Mouse (Mus musculus) kidney, adult 9 months (tissue): ENCODE measurements at regions not wholly inside any gene's neighbourhood (a gene's known extent, or its start where the extent isn't known, plus 50 kb on each side); places are given as distances from the start of the nearest gene placed in this dataset.
"Not testable (repeated sequence)": the region's sequence is repeated elsewhere in the genome, so short reads cannot be mapped to it uniquely, and the experiment has no call there.

ENCODE experiments used
- DNase-seq: peaks from one replicate; pipeline ENCODE4 v3.0.0; 2022

DNA sequence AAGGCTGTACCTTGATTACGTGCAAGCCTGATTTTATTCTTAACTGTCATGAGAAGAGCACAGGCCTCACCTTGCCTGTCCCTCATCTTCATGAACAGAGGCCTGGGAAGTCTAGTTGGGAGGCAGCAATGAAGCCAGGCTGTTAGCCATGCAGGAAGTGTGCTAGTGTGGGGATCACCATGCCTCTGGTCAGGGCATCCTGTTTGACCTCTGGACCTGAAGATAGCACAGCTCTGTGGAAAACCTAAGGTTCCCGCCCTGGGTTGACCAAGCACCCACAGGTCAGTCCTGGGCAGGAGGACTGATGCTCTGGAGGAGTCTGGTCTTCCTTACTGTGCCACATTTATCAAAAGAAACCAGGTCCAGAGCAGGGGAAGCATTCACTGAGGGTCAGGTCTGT is 157.6 kb downstream of the Gm906 start:
- DNase-seq = no peak

- no peak for DNase-seq
Observed at GRCm38 (mm10) chr13:50064841-50065240, 185.3 kb downstream of the Gm906 start.

DNA sequence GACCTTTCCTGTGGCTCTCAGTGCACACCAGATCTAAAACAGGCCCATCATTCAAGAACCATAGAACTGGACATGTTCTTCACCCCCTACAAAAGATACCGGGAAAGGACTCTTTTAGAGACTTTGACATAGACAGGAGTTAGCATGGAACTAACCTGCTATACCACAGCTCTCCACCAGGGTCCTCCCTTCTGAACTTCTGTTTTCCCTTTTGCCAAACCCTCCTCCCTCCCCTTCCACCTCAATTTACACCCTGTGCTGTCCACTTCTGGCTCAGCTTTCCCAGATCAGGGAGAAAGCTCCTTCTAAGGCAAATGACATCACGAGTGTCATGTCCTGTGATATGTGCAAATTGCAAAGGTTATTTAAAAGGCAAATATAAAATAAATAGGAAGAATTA is 185.7 kb downstream of the Gm906 start:
- DNase-seq = not testable (repeated sequence)

DNA sequence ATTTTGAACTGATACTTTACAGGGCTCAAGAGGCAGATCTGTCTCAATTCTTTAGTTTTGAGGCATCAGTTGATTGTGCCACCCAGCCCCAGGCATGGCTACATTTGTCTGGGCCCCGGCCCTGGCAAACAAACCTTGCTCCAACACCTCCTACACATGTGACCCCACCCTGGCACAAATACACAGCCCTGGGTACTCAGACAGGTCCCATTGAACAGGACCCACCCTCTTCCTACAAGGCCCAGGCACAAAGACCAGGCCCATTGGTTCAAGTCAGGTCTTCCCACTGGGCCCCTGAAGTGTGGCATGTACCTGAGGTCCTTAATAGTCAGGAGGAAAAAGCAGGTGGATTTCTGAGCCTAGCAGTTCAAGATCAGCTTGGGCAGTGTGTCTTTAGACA is 190.4 kb downstream of the Gm906 start:
- not testable (repeated sequence) for DNase-seq

GRCm38 (mm10) chr13:50059054-50059453 is 191.1 kb downstream of the Gm906 start:
- DNase-seq = not testable (repeated sequence)

DNA sequence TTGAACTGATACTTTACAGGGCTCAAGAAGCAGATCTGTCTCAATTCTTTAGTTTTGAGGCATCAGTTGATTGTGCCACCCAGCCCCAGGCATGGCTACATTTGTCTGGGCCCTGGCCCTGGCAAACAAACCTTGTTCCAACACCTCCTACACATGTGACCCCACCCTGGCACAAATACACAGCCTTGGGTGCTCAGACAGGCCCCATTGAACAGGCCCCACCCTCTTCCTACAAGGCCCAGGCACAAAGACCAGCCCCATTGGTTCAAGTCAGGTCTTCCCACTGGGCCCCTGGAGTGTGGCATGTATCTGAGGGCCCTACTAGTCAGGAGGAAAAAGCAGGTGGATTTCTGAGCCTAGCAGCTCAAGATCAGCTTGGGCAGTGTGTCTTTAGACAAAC is 198.4 kb downstream of the Gm906 start:
- not testable (repeated sequence) for DNase-seq

DNA sequence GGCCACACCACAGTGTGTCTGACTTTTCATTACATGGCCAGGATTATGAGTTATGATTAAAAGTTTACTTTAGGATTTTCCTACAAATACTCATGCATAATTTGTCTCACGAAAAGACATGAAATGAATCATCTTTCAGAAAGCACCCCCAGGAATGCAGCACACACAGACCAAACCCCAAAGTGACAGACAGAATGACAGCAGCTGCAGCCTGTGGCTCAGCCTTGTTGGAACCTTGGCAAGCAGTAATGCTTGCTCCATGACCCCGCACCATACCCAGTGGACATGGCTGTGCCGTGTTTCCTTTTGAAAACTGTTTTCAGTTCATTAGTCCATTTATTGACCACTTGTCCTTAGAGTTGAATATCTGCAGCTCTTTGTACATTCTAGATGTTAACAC is 199.0 kb downstream of the Gm906 start:
- not testable (repeated sequence) for DNase-seq

DNA sequence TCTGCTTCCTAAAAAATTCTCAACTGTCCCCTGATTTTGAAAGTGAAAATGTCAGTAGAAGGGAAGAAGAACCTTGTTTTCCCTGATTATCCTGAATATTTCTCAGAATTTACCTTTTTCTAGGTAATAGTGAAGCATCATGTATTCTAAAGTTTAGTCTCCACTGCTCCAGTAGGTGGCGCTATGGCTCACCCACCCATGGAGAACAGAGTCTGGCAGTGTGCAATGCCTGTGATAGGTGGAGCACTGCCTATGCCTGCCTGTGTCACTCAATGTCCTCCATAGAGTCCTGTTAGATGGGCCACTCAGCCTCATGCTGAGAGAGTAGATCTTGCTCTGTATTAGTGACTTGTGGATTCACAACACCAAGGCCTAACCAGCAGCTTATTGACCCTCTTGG is 218.4 kb downstream of the Gm906 start:
- peak; percentile 21 for DNase-seq

DNA sequence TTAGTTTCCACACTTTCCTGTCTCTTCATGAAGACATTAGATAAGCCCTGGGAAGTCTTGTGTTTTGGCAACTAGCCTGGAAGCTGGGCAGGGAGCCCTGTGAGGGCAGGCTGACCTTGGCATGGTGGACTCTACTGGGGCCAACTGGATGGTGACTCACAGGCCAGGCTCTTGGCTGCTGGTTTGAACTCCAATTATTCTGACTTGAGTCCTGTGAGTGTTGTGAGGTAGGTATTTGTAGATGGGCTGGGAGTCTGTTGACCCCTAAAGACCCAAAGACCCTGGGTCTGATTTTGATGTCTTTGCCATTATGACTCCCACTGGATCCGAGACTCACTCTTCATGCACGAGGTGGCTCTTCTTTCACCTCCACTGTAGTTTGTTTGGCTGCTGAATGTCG is 208.9 kb upstream of the Gm30302 start:
- not testable (repeated sequence) for DNase-seq

DNA sequence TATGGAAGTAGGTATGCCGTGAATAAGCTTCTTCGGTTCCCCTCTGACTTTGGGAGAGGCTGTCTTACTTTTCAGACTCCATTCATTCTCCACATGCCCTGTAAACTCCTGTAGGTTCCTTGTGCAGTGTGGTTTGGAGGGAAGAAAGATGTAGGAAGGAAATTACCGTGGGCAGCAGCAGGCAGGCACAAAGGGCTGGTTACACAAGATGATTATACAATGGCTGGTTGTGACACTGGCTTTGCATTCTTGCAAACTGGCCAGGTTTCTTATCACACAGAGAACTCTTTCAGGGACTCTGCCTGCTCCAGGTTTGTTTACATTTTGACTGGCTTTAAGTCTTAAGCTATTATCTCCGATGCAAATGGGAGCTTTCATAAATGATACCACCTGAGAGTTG is 167.3 kb upstream of the Gm30302 start:
- DNase-seq = not testable (repeated sequence)

DNA sequence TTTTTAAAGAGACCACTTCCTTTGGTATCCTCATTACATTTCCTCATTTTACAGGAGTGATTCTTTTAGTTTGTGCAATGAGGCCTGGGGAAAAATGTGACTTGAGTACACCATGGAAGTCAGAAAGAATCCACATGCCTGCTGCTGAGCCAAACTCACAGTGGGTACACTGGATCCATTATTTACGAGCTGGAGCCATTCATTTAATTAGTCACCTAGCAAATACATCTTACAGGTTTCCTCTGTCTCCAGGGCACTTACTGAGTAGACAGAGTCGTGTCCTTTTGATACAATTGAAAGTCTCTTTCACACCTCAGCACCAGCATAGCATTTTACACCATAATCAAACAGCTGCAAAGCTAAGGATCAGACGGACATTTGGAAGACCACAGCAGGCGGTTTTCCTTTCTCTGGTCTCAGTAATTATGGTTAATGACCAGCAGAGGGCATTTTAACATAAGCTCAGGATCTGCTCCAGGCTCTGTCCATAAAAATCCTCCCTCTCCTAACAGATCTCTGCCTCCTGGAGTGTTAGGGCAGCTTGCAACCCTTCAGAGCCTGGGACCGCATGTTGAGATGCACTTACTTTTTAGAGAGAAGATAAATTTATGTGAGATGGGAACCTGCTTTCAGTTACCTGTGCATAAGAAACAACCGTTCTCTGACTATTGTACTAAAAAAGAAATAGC is 159.3 kb upstream of the Gm30302 start:
- peak; percentile 9 for DNase-seq

DNA sequence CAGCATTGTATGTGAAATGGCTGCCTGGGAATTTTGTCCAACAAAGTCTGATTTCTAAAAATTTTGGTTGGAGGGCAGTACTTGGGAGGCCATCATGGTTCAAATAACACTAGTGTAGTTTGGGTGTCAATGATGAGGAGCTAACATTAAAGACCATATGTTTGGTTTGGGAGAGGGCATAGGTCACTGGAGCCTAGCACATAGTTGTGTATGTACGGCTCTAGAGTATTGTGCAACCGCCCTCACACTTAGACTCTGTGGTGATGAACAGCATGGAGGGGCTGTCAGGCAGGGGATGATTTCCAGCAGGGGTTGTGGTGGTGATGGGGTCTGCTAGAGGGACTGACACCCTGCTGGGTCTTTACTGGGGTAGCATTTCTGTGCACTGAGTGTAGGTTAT is 117.0 kb upstream of the Gm30302 start:
- no peak for DNase-seq
